Mouse (Mus musculus) c-Kit-positive CD71-positive TER-119-positive erythroid progenitor cells, embryonic 14.5 days (primary cell): ENCODE measurements around the gene Pga5.

Experiments used
- DNase-seq: peaks from one replicate; pipeline ENCODE4 v3.0.0-alpha.2; 2013; ENCODE audit warnings: low spot score

The Pga5 gene

GRCm38 (mm10) chr19:10665093-10665492, 12.8 kb downstream of the Pga5 start:
- DNase-seq: no peak

- no peak for DNase-seq
These were observed 15.2 kb downstream of the Pga5 start for GRCm38 (mm10) chr19:10662665-10663064.

DNA sequence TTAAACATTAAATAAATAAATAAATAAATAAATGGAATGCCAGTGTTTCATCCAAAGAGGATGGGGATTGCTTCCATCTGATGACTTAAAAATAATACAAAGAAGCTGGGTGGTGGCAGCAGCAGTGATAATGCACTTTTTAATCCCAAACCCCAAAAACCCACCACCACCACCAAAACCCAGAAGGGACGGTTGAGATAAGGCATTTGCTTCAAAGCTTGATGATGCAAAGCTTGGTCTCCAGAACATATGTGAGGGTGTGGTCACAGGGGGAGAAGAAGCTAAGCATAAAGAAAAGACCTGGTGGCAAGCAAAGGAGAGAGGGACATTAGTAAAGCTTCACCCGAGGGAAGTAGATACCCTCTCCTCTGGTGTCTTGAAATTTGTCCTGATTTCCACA, 16.0 kb downstream of the Pga5 start:
- DNase-seq: peak; percentile 76

GRCm38 (mm10) chr19:10661373-10661772, 16.5 kb downstream of the Pga5 start:
- peak; percentile 86 for DNase-seq

DNA sequence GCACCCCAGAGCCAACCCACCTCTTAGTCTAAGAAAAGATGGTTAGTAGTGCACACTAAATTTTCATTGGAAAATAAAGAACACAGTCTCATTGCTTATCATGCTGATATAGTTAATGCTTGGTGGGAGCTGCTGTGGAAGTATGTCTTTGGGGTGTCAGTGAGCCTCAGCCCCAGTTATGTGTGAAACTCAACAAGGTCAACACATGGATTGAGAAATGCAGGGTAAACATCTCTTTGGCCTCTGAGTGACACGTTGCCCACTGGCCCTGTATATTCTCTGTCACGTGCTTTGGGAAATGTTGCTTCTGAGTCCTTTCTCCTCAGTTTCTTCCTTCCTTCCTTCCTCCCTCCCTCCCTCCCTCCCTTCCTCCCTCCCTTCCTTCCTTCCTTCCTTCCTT, 19.5 kb downstream of the Pga5 start:
- no peak for DNase-seq

DNA sequence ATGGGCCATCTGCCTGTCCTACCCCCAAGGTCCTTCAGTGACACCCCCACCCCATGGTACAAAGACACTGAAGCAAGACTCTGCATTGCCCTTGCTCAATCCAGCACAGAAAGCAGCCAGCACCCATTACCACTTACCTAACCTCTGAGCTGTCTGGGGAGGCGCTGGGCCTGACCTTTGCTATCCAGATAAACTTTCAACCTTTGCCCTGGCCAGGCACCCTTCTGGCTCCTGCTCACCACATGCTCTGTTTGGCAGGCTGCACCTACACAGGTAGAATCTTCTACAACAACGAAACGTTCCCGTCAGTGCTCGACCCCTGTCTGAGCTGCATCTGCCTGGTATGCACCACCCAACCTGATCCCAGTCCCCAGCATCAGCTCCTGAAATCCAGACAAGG, 20.1 kb downstream of the Pga5 start:
- no peak for DNase-seq

- no peak for DNase-seq
These were observed 21.8 kb downstream of the Pga5 start for GRCm38 (mm10) chr19:10656058-10656457.

DNA sequence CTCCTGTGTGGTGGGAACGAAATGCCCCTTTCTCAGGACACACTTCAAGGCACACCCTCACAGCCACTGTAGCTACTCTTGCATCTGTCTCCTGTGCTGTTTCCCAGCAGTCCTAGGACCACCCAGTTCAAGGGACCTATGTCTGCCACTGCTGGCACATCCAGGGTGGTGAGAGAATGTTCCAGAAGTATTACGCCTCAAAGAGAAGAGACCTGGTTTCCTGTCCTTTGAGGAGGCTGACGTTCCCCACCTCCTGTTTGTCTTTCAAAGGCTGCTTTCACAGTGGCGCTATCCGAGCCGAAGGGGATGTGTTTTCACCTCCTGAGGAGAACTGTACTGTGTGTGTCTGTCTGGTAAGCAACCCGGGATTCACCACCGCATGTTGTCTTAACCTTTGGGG, 29.7 kb downstream of the Pga5 start:
- no peak for DNase-seq

- no peak for DNase-seq
These were observed 32.3 kb downstream of the Pga5 start for GRCm38 (mm10) chr19:10645616-10646015.

- no peak for DNase-seq
These were observed 37.1 kb downstream of the Pga5 start for GRCm38 (mm10) chr19:10640589-10641378.

- DNase-seq: peak; percentile 41
These were observed 37.8 kb downstream of the Pga5 start for GRCm38 (mm10) chr19:10640080-10640479.

DNA sequence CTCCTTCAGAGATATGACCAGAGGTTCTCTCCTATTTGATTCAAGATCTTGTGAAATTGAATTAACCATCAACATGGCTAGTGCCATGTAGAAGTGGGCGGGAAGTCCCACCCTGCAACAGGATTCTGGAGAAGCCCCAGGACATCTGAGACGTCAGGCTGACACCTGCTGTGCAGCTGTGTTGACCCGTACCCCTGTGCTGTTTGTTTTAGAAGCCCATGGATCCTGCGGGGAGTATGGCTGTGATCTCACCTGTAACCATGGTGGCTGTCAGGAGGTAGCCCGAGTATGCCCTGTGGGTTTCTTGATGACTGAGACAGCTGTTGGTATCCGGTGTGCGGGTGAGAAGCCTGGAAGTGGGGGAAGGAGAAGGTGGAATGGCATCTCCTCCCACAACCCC, 40.0 kb downstream of the Pga5 start:
- DNase-seq: no peak

DNA sequence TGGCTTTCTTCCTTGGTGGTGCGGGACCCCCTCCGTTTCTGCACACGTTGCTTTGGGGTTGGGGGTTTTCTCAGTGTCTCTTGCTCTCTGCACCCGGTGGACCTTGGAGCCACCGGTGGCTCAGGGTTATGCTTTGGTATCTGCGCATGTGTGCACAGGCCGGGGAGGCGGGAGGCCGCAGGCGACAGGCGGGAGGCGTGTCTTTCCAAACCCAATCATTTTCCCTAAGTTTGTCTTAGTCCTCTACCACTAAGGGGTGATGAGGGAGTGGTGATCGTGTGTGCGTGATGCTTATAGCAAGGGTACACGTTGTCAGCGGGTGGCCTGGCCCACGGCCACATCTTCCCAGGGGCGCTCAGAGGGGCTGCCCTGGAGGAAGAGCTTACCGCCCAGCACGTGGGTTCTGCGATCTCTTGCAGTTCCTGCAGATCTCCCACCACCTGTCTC, 43.0 kb downstream of the Pga5 start:
- DNase-seq: peak; percentile 57

GRCm38 (mm10) chr19:10634106-10634871, 43.6 kb downstream of the Pga5 start, which contains the start of gene Vwce:
Vwce (plus strand) TSS chr19:10634213.
- peak; percentile 59 for DNase-seq
